Mouse (Mus musculus): ENCODE measurements around the gene Wdfy4.

The Wdfy4 gene

DNA sequence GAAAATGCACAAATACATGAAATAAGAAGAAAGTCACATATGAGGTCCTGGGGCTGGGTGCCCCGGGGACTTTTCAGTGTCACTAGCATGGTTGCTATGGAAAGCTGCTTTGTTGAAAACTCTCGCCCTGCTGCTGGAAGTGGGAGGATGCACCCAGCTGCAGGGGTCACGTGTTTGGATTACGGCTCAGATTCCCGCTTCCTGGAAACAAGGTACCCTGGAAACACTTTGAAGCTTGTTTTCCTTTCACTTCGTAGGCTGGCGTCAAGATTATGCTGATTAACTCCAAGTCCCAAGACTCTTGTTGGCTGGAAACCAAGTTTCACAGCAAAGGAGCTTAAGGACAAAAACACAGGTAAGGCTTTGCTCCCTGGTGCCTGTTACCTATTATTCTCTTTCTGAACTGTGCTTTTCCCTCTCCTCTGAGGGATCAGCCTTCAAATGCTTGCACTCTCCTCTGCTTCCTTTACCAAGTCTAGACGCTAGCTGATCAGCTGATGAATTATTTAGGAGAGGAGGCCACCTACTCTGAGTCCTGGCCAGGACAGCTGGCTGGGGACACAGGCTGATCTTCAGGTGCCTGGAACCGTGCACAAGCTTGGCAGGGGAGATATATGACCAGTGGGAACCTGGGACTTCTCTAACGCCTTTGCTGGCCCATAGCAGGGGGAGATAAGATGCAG, 190.2 kb downstream of the Wdfy4 start:
- no peak for TF ChIP-seq GATA4 (IDR thresholded peaks at IDR 0.05; ENCODE audit: insufficient replicate concordance, low read length)

GRCm38 (mm10) chr14:32991082-32991481, 194.2 kb downstream of the Wdfy4 start, which contains the start of gene Lrrc18:
Gene Lrrc18, plus strand, starts transcription at chr14:32991382.
- TF ChIP-seq GATA4 (IDR thresholded peaks at IDR 0.05; ENCODE audit: insufficient replicate concordance, low read length) = no peak

GRCm38 (mm10) chr14:32986659-32987058, 198.6 kb downstream of the Wdfy4 start:
- no peak for TF ChIP-seq GATA4 (IDR thresholded peaks at IDR 0.05; ENCODE audit: insufficient replicate concordance, low read length)

GRCm38 (mm10) chr14:32984176-32984738, 201.1 kb downstream of the Wdfy4 start:
- TF ChIP-seq GATA4 (IDR thresholded peaks at IDR 0.05; ENCODE audit: insufficient replicate concordance, low read length) = no peak

GRCm38 (mm10) chr14:32970700-32971099, 214.6 kb downstream of the Wdfy4 start:
- no peak for TF ChIP-seq GATA4 (IDR thresholded peaks at IDR 0.05; ENCODE audit: insufficient replicate concordance, low read length)

DNA sequence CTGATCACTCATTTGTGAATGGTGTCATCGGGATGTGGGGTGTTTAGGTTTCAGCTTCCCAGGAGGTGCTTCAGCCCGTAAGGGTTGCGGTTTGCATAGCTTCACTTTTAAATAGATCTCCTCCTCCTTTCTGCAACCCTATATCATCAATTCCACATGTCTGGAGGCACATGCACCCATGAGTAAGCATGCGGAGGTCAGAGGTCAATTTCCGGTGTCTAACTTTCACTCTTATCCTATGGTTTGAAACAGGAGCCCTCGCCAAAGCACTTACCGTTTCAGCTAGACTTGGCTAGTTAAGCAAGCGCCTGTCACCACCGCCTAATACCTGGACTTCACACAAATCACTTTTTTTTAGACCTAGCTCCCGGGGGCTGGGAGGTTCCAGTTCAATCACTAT, 220.6 kb downstream of the Wdfy4 start:
- TF ChIP-seq GATA4 (IDR thresholded peaks at IDR 0.05; ENCODE audit: insufficient replicate concordance, low read length) = no peak

DNA sequence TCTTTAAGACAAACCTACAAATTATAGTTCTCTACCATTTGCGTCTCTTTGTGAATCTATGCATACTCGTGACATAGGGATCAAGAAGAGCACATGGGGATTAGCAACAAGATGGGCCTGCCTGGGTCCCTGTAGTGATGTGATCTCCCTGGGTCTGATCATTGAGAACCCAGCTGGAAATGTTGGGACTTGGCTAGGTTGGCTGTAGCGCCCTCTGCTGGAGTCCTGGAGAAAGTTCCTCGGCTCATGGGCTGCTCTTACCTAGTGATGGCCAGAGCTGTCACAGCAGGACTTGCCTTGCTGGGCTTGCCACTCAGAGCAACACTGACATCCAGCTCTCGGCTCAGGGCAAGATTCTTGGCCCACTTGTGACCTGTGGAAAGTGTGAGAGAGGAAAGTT, 224.8 kb downstream of the Wdfy4 start:
- no peak for TF ChIP-seq GATA4 (IDR thresholded peaks at IDR 0.05; ENCODE audit: insufficient replicate concordance, low read length)

DNA sequence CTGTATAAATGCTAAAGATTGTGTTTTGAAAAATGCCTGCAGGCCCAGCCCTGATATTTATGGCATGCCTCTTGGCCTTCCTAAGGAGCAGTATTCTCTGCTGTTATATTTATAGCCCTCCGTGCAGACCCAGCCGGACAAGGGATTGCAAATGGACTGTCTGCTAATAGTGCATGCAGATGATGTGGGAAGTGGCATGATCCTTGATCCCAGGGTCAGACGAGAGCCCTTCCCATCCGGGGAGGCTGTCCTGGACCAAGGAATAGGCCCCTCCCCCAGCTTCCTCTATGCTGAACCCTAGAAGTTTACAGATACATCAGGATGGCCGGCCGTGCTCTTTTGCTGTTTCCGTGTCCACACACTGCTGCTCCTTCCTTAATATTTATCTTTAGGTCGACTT, 226.6 kb downstream of the Wdfy4 start:
- peak; percentile 32; the same call in 1 of the 2 replicates for TF ChIP-seq GATA4 (IDR thresholded peaks at IDR 0.05; ENCODE audit: insufficient replicate concordance, low read length)

DNA sequence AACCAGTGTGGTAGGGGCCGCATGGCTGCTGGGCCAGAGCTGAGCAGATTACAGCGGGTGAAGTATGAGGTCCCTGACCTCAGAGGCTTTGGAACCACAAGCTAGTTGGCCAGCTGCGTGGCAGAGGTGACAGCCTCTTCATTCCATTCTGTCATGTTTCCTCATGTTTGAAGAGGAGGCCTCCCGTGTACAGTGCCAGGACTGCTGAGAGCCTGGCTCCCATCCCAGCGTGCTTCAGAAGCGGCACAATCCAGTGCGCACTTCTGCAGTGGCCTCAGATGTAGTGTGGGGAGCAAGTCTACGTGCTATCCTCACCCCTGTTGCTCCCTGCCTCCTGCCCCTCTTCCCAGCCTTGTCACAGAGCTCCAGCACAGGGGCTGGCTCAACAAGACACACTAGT, 228.8 kb downstream of the Wdfy4 start:
- no peak for TF ChIP-seq GATA4 (IDR thresholded peaks at IDR 0.05; ENCODE audit: insufficient replicate concordance, low read length)

DNA sequence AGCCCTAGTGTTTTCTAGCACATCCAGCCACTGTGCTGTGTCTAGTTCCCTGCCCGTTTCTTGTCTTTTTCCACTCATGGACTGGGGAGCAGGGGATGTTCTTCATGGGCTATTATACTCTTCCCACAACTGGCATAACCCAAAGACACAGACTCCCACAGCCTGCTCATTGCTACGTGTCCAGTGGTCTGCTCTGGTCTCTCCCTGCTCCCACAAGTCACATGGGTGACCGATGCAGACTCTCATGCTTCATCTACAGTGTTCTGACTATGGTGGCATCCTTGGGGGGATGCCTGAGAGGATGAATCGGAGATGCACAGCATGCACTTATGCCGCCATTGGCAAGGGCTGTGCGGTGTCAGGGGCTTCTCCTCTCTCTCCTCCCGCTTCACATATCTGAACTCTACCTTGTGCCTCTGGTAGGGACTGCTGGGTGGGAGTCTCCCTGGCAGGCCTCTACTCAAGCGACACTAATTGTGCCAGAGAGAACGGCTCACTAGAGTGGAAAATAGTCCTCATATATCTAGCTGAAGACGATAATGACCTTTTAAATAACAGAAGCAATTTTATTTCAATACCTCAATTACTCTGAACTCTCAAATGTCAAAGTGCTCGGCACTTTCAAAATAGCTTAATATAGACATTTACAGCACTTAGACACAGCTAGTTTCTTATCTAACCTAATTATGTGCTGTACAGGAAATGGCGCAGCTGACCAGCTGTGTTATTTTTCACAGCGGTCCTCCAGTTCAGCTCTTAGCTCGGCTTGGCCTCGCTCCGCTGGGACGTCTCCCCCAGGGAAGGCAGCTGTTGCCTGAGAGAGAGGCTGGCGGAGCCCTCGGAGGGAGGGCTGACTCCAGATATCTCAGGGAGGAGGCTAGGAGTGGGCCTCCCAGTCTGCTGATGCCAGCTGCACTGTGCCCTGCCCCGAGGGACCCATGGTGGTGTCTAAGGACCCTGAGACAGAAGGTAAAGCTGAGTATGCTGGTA, 234.7 kb downstream of the Wdfy4 start:
- no peak for TF ChIP-seq GATA4 (IDR thresholded peaks at IDR 0.05; ENCODE audit: insufficient replicate concordance, low read length)

GRCm38 (mm10) chr14:32947512-32947911, 237.8 kb downstream of the Wdfy4 start:
- no peak for TF ChIP-seq GATA4 (IDR thresholded peaks at IDR 0.05; ENCODE audit: insufficient replicate concordance, low read length)

DNA sequence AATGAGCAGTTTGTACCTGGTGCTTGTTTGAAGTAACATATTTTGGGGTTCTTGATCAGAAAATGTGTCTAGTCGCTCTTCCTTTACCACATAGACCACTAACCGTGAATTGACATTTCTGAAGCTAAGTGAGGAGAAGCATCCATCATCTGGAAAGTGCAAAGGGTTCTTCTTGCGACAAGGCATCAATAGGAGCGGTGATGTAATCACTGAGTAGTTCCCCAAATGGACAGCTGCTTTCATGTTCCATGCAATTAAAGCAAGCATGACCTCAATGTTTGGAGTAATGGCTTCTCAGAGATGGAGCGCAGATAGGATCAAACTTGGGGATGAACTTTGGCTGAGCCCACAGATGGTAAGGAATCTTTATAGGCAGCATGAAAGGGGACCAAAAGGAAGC, 246.1 kb downstream of the Wdfy4 start:
- TF ChIP-seq GATA4 (IDR thresholded peaks at IDR 0.05; ENCODE audit: insufficient replicate concordance, low read length) = no peak

DNA sequence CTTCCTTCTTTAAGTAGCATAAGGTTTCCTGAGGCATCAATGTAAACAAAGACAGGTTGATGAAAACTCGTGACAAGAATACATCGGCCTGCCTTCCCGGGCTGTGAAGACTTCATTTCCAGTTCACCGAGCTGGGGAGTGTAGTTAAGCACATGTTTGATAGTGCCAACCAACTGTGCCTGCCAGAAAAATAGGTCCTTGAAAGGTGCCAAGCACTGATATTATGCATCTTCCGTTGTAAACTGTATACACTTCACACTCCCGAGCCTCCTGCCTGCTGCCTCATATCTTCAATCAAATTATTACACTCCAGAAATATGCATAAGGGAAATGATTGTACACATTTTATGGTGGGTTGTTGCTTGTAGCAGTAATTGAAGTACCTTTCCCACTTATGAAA, 251.2 kb downstream of the Wdfy4 start:
- no peak for TF ChIP-seq GATA4 (IDR thresholded peaks at IDR 0.05; ENCODE audit: insufficient replicate concordance, low read length)

DNA sequence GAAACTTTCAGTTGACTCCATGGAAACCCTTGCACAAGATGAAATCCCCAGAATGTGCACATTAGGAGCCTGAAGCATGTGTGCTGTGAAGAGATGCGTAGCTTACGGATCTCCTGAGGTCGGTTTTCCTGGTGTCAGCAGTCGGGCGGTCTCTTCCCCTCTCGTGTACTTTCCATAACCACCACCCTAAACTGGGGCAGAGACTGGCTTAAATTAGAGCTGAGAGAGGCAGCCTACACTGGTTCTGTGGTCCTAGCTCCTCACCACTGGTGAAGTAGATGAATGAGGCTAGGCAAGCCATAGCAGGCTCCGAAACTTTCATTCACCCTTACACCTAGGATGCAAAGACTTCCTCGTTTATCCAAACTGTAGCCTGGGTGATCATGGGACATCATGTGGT, 253.1 kb downstream of the Wdfy4 start:
- no peak for TF ChIP-seq GATA4 (IDR thresholded peaks at IDR 0.05; ENCODE audit: insufficient replicate concordance, low read length)

DNA sequence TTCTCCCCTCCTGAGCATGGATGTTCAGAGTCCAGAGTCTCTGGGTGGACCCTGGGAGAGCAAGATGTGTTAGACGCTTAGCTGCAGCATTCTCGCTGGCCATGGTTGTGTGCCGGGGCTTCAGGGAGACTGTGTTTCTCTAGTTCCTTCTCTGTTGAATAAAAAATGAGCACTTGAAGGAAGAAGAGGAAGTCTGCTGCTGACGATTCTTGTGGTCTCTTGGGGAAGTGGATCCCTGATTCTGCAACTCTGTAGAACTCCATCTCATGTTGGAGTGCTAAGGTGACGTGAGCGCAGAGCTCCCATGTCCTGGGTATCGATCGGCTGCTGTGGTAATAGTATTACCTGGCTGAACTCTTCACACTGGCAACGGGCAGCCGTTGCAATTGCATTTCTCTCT, 253.6 kb downstream of the Wdfy4 start:
- TF ChIP-seq GATA4 (IDR thresholded peaks at IDR 0.05; ENCODE audit: insufficient replicate concordance, low read length) = no peak

DNA sequence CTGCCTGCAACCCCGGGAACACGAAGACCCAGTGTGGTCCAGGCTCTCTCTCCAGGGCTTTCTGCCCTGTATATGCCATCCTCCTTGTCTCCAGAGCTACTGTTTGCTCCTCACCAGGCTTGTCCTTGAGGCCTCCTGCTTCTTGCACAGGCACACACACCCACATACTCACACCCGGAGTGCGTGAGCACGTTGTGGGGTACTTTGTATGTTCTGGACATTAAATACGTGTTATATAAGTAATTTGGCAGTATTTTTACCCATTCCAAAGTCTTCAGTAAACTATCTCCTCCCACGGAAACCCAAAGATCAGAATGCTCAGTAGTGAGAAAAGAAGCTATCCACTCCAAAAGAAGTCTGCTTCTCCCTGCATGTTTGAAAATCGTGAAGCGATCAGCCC, 261.4 kb downstream of the Wdfy4 start:
- no peak for TF ChIP-seq GATA4 (IDR thresholded peaks at IDR 0.05; ENCODE audit: insufficient replicate concordance, low read length)

Measured in liver, adult (tissue).